Mouse (Mus musculus) heart, postnatal 0 days (tissue): ENCODE measurements around the gene D8Ertd738e. TPM values are rescaled to one million over a fixed set of nuclear protein-coding genes. Genes with fewer than 3 reads are reported as not detected.

Source experiments
- ATAC-seq: fragments of 200-750 bp; cut with Nextera tagmentation; 2 replicates; pipeline ENCODE4 v1.8.0; 2017; ENCODE audit warnings: low read depth, moderate number of reproducible peaks, moderate library complexity; ENCODE audit not compliant: insufficient read depth
- DNase-seq: peaks from one replicate; pipeline ENCODE4 v3.0.0-alpha.2; 2016; ENCODE audit warnings: low spot score
- H3K27ac ChIP-seq: fragments of 300-500 bp; sonication (generic); 2 replicates; pipeline ENCODE4 v1.5.1; 2014; ENCODE audit warnings: low read depth, mild to moderate bottlenecking
- H3K27me3 ChIP-seq: fragments of 300-500 bp; sonication (generic); 2 replicates; pipeline ENCODE4 v1.6.1; 2014; ENCODE audit warnings: low read length, mixed read lengths; ENCODE audit not compliant: control insufficient read depth, insufficient read depth
- H3K36me3 ChIP-seq: fragments of 300-500 bp; sonication (generic); replicated peaks from 2 replicates; pipeline ENCODE4 v1.6.1; 2014; ENCODE audit warnings: low read length, mixed read lengths; ENCODE audit not compliant: control insufficient read depth, insufficient read depth
- H3K4me1 ChIP-seq: fragments of 300-500 bp; sonication (generic); 2 replicates; pipeline ENCODE4 v1.6.1; 2014; ENCODE audit warnings: antibody characterized with exemption; ENCODE audit not compliant: control insufficient read depth, insufficient read depth
- H3K4me2 ChIP-seq: fragments of 300-500 bp; sonication (generic); 2 replicates; pipeline ENCODE4 v1.6.1; 2014; ENCODE audit warnings: low read depth, mild to moderate bottlenecking, low read length, moderate library complexity
- H3K4me3 ChIP-seq: fragments of 300-500 bp; sonication (generic); 2 replicates; pipeline ENCODE4 v1.5.1; 2014; ENCODE audit warnings: low read depth, low read length
- H3K9ac ChIP-seq: fragments of 300-500 bp; sonication (generic); replicated peaks from 2 replicates; pipeline ENCODE4 v1.6.1; 2014; ENCODE audit warnings: low read depth, low read length, mixed read lengths
- H3K9me3 ChIP-seq: fragments of 300-500 bp; sonication (generic); replicated peaks from 2 replicates; pipeline ENCODE4 v1.6.1; 2016; ENCODE audit warnings: low read length; ENCODE audit not compliant: control insufficient read depth
- CTCF ChIP-seq: IDR thresholded peaks from 2 replicates; pipeline ENCODE4 v1.5.1; 2016; ENCODE audit warnings: antibody characterized with exemption, control low read depth, low read depth
- EP300 ChIP-seq: IDR thresholded peaks from 2 replicates; pipeline ENCODE4 v1.6.1; 2016; ENCODE audit warnings: antibody characterized with exemption, low read depth
- WGBS: fragments of 180-500 bp; shearing (Covaris S2); extraction: QIAGEN DNeasy Blood & Tissue Kit; methylation state at CpG from one replicate; pipeline ENCODE4 v1.1.7; 2014; 5-methylcytosine and 5-hydroxymethylcytosine counted together
- polyA plus RNA-seq: library from polyadenylated mRNA; unstranded; fragments of >200 nt; fragmentation: Nextera tagmentation; extraction: Ambion mirVana; gene quantifications from 2 replicates; pipeline ENCODE4 v1.2.1, GENCODE M21; 2015
- total RNA-seq: library from RNA; depleted of rRNA; stranded (reverse); fragments of >200 nt; gene quantifications from 2 replicates; pipeline ENCODE4 v1.2.3, GENCODE M21; 2014; ENCODE audit warnings: low replicate concordance

D8Ertd738e gene
- total and polyA plus RNA-seq, 2 experiments from 2014 or later = 93.2 to 382 TPM

- WGBS = 31% methylated on average over 2 of the region's 2 CpGs
- peak; percentile 24 for DNase-seq
- H3K9ac ChIP-seq = no peak overlapping the region
These were observed 7.7 kb downstream of the D8Ertd738e start for GRCm38 (mm10) chr8:84241821-84242220.

GRCm38 (mm10) chr8:84241167-84241566 is 8.4 kb downstream of the D8Ertd738e start:
- Histone ChIP-seq H3K9me3 (no peaks in the 10 kb centered on the region), H3K4me1 (peaks cover 19% of the 10 kb centered on the region; the same call in 1 of the 2 replicates), H3K27me3 (no peaks in the 10 kb centered on the region), H3K4me3 (no peak overlapping the region), H3K9ac (no peak overlapping the region), H3K36me3 (peaks cover 24% of the 10 kb centered on the region), H3K4me2 (no peak overlapping the region), H3K27ac (peak overlapping the region; percentile 74)
- WGBS = 35% methylated on average over 6 of the region's 6 CpGs
- no peak for ATAC-seq
- no peak for TF ChIP-seq EP300
- TF ChIP-seq CTCF = no peak
- DNase-seq = no peak

More at GRCm38 (mm10) chr8:84241821-84242220, 7.7 kb downstream of the D8Ertd738e start:
- no peak overlapping the region for H3K4me3 ChIP-seq
- no peak for ATAC-seq
- H3K36me3 ChIP-seq = peaks cover 31% of the 10 kb centered on the region
- peaks cover 19% of the 10 kb centered on the region; the same call in 1 of the 2 replicates for H3K4me1 ChIP-seq
- no peak overlapping the region for H3K4me2 ChIP-seq
- H3K27me3 ChIP-seq = no peaks in the 10 kb centered on the region
- H3K9me3 ChIP-seq = no peaks in the 10 kb centered on the region
- TF ChIP-seq CTCF = no peak
- TF ChIP-seq EP300 = no peak
- H3K27ac ChIP-seq = peak overlapping the region; percentile 74

- Histone ChIP-seq H3K9me3 (no peaks in the 10 kb centered on the region), H3K36me3 (0 out of 2 replicates have a peak, but pooled peaks cover 11% of the 10 kb centered on the region), H3K9ac (peak overlapping the region; percentile 74), H3K27me3 (no peaks in the 10 kb centered on the region), H3K4me2 (peak overlapping the region; percentile 82), H3K4me1 (peaks cover 19% of the 10 kb centered on the region; the same call in 1 of the 2 replicates), H3K27ac (peak overlapping the region; percentile 83), H3K4me3 (peak overlapping the region; percentile 99)
- no peak for DNase-seq
- no peak; the same call in 1 of the 2 replicates for ATAC-seq
- WGBS = 13% methylated on average over 19 of the region's 19 CpGs
- no peak for TF ChIP-seq EP300
- no peak for TF ChIP-seq CTCF
These were observed 11.8 kb downstream of the D8Ertd738e start for GRCm38 (mm10) chr8:84237542-84238229.

GRCm38 (mm10) chr8:84236998-84237473 is 12.5 kb downstream of the D8Ertd738e start, which contains the start of gene Zswim4:
Gene Zswim4, minus strand, starts transcription at chr8:84237055.
- H3K27me3 ChIP-seq = no peaks in the 10 kb centered on the region
- WGBS = under 1% methylated on average over 35 of the region's 35 CpGs
- peak within 1 kb of the TSS; percentile 99 for H3K9ac ChIP-seq
- no peaks in the 10 kb centered on the region for H3K9me3 ChIP-seq
- TF ChIP-seq EP300 = peak; percentile 79; the same call in 1 of the 2 replicates
- no peak for TF ChIP-seq CTCF
- peak within 1 kb of the TSS; percentile 89 for H3K4me2 ChIP-seq
- H3K4me1 ChIP-seq = peaks cover 19% of the 10 kb centered on the region; the same call in 1 of the 2 replicates
- peak; percentile 98 for ATAC-seq
- H3K4me3 ChIP-seq = peak within 1 kb of the TSS; percentile 99
- H3K36me3 ChIP-seq = 0 out of 2 replicates have a peak, but pooled peaks cover 11% of the 10 kb centered on the region
- DNase-seq = peak; percentile 99
- H3K27ac ChIP-seq = peak within 1 kb of the TSS; percentile 85

GRCm38 (mm10) chr8:84236410-84236997 is 13.0 kb downstream of the D8Ertd738e start:
- Histone ChIP-seq H3K27me3 (no peaks in the 10 kb centered on the region), H3K9ac (peak overlapping the region; percentile 99), H3K4me1 (peaks cover 13% of the 10 kb centered on the region; the same call in 1 of the 2 replicates), H3K36me3 (0 out of 2 replicates have a peak, but pooled peaks cover 11% of the 10 kb centered on the region), H3K4me3 (peak overlapping the region; percentile 99), H3K9me3 (no peaks in the 10 kb centered on the region), H3K4me2 (peak overlapping the region; percentile 89), H3K27ac (peak overlapping the region; percentile 85)
- DNase-seq = no peak
- TF ChIP-seq EP300 (no peak), CTCF (no peak)
- peak; percentile 1 for ATAC-seq
- 0% methylated on average over 29 of the region's 30 CpGs for WGBS
